Mouse (Mus musculus): ENCODE data around the gene Lsamp. TPM values are rescaled to one million over a fixed set of nuclear protein-coding genes. Genes with fewer than 3 reads are reported as not detected.

Gene Lsamp
- polyA plus RNA-seq, 1 experiment from 2014 or later, result 29.4 TPM

- no peaks in the 10 kb centered on the region for H3K36me3 ChIP-seq
- no peaks in the 10 kb centered on the region for H3K27me3 ChIP-seq (replicated peaks)
- H3K9ac ChIP-seq, result no peak overlapping the region
- ATAC-seq (ENCODE audit: low FRiP score, low read depth), result peak; percentile 50; the same call in 1 of the 2 replicates
- WGBS, result 60% methylated on average over 4 of the region's 4 CpGs
- H3K27ac ChIP-seq, result no peak overlapping the region
- H3K4me3 ChIP-seq, result no peak overlapping the region
- no peak overlapping the region for H3K4me2 ChIP-seq (replicated peaks)
- H3K4me1 ChIP-seq, result no peaks in the 10 kb centered on the region
- no peaks in the 10 kb centered on the region for H3K9me3 ChIP-seq
Measured at GRCm38 (mm10) chr16:40294296-40294882, 310.2 kb downstream of the Lsamp start.

- ATAC-seq (ENCODE audit: low FRiP score, low read depth), result no peak
- Histone ChIP-seq H3K4me3 (no peak overlapping the region), H3K27me3 (replicated peaks) (no peaks in the 10 kb centered on the region), H3K4me2 (replicated peaks) (no peak overlapping the region), H3K9ac (no peak overlapping the region), H3K36me3 (no peaks in the 10 kb centered on the region), H3K9me3 (no peaks in the 10 kb centered on the region), H3K4me1 (no peaks in the 10 kb centered on the region), H3K27ac (no peak overlapping the region)
- WGBS, result 86% methylated on average over 7 of the region's 7 CpGs
Measured at GRCm38 (mm10) chr16:40295240-40295639, 311.1 kb downstream of the Lsamp start.

GRCm38 (mm10) chr16:40307666-40308065 is 323.5 kb downstream of the Lsamp start:
- Histone ChIP-seq H3K4me3 (no peak overlapping the region), H3K27me3 (replicated peaks) (no peaks in the 10 kb centered on the region), H3K27ac (no peak overlapping the region), H3K4me2 (replicated peaks) (no peak overlapping the region), H3K36me3 (no peaks in the 10 kb centered on the region), H3K9me3 (no peaks in the 10 kb centered on the region), H3K4me1 (no peaks in the 10 kb centered on the region), H3K9ac (no peak overlapping the region)
- no peak for ATAC-seq (ENCODE audit: low FRiP score, low read depth)
- WGBS, result 69% methylated on average over 2 of the region's 2 CpGs

- Histone ChIP-seq H3K27ac (no peak overlapping the region), H3K9ac (no peak overlapping the region), H3K4me2 (replicated peaks) (no peak overlapping the region), H3K27me3 (replicated peaks) (no peaks in the 10 kb centered on the region), H3K4me3 (no peak overlapping the region), H3K4me1 (no peaks in the 10 kb centered on the region), H3K36me3 (no peaks in the 10 kb centered on the region), H3K9me3 (no peaks in the 10 kb centered on the region)
- ATAC-seq (ENCODE audit: low FRiP score, low read depth), result no peak
- WGBS, result 86% methylated on average over 2 of the region's 2 CpGs
Measured at GRCm38 (mm10) chr16:40316199-40316598, 332.0 kb downstream of the Lsamp start.

GRCm38 (mm10) chr16:40324811-40325210 is 340.6 kb downstream of the Lsamp start:
- ATAC-seq (ENCODE audit: low FRiP score, low read depth), result no peak
- 85% methylated on average over 3 of the region's 3 CpGs for WGBS
- H3K27ac ChIP-seq, result no peak overlapping the region
- no peaks in the 10 kb centered on the region for H3K27me3 ChIP-seq (replicated peaks)
- H3K4me3 ChIP-seq, result no peak overlapping the region
- no peaks in the 10 kb centered on the region for H3K9me3 ChIP-seq
- H3K4me1 ChIP-seq, result no peaks in the 10 kb centered on the region
- H3K4me2 ChIP-seq (replicated peaks), result no peak overlapping the region
- H3K9ac ChIP-seq, result no peak overlapping the region
- H3K36me3 ChIP-seq, result no peaks in the 10 kb centered on the region

- H3K4me2 ChIP-seq (replicated peaks), result no peak overlapping the region
- no peaks in the 10 kb centered on the region for H3K4me1 ChIP-seq
- H3K27me3 ChIP-seq (replicated peaks), result no peaks in the 10 kb centered on the region
- WGBS, result 75% methylated on average over 7 of the region's 7 CpGs
- H3K27ac ChIP-seq, result no peak overlapping the region
- no peaks in the 10 kb centered on the region for H3K36me3 ChIP-seq
- ATAC-seq (ENCODE audit: low FRiP score, low read depth), result no peak
- H3K9me3 ChIP-seq, result no peaks in the 10 kb centered on the region
- no peak overlapping the region for H3K4me3 ChIP-seq
- no peak overlapping the region for H3K9ac ChIP-seq
Measured at GRCm38 (mm10) chr16:40328249-40328820, 344.2 kb downstream of the Lsamp start.

GRCm38 (mm10) chr16:40369677-40370076 is 385.5 kb downstream of the Lsamp start:
- Histone ChIP-seq H3K9ac (no peak overlapping the region), H3K27me3 (replicated peaks) (no peaks in the 10 kb centered on the region), H3K27ac (no peak overlapping the region), H3K4me1 (no peaks in the 10 kb centered on the region), H3K4me2 (replicated peaks) (no peak overlapping the region), H3K36me3 (no peaks in the 10 kb centered on the region), H3K4me3 (no peak overlapping the region), H3K9me3 (no peaks in the 10 kb centered on the region)
- 93% methylated on average over 5 of the region's 5 CpGs for WGBS
- no peak for ATAC-seq (ENCODE audit: low FRiP score, low read depth)

- ATAC-seq (ENCODE audit: low FRiP score, low read depth), result no peak
- H3K9me3 ChIP-seq, result no peaks in the 10 kb centered on the region
- no peak overlapping the region for H3K9ac ChIP-seq
- no peak overlapping the region for H3K4me3 ChIP-seq
- H3K4me2 ChIP-seq (replicated peaks), result no peak overlapping the region
- no peak overlapping the region for H3K27ac ChIP-seq
- no peaks in the 10 kb centered on the region for H3K4me1 ChIP-seq
- no peaks in the 10 kb centered on the region for H3K27me3 ChIP-seq (replicated peaks)
- 93% methylated on average over 1 of the region's 1 CpGs for WGBS
- H3K36me3 ChIP-seq, result no peaks in the 10 kb centered on the region
Measured at GRCm38 (mm10) chr16:40371291-40371690, 387.1 kb downstream of the Lsamp start.

- no peak for ATAC-seq (ENCODE audit: low FRiP score, low read depth)
- Histone ChIP-seq H3K9ac (no peak overlapping the region), H3K27ac (no peak overlapping the region), H3K4me3 (no peak overlapping the region), H3K4me1 (no peaks in the 10 kb centered on the region), H3K9me3 (no peaks in the 10 kb centered on the region), H3K4me2 (replicated peaks) (no peak overlapping the region), H3K27me3 (replicated peaks) (no peaks in the 10 kb centered on the region), H3K36me3 (no peaks in the 10 kb centered on the region)
- 93% methylated on average over 4 of the region's 4 CpGs for WGBS
Measured at GRCm38 (mm10) chr16:40375314-40375713, 391.2 kb downstream of the Lsamp start.

GRCm38 (mm10) chr16:40377129-40377799 is 393.1 kb downstream of the Lsamp start:
- Histone ChIP-seq H3K9ac (no peak overlapping the region), H3K4me1 (no peaks in the 10 kb centered on the region), H3K27me3 (replicated peaks) (no peaks in the 10 kb centered on the region), H3K9me3 (no peaks in the 10 kb centered on the region), H3K36me3 (no peaks in the 10 kb centered on the region), H3K4me2 (replicated peaks) (no peak overlapping the region), H3K27ac (no peak overlapping the region), H3K4me3 (no peak overlapping the region)
- ATAC-seq (ENCODE audit: low FRiP score, low read depth), result no peak
- 52% methylated on average over 6 of the region's 6 CpGs for WGBS

- H3K4me1 ChIP-seq, result no peaks in the 10 kb centered on the region
- H3K4me2 ChIP-seq (replicated peaks), result no peak overlapping the region
- H3K9ac ChIP-seq, result no peak overlapping the region
- H3K27me3 ChIP-seq (replicated peaks), result no peaks in the 10 kb centered on the region
- no peaks in the 10 kb centered on the region for H3K36me3 ChIP-seq
- ATAC-seq (ENCODE audit: low FRiP score, low read depth), result peak; percentile 63
- H3K4me3 ChIP-seq, result no peak overlapping the region
- WGBS, result 33% methylated on average over 4 of the region's 4 CpGs
- H3K9me3 ChIP-seq, result no peaks in the 10 kb centered on the region
- H3K27ac ChIP-seq, result no peak overlapping the region
Measured at GRCm38 (mm10) chr16:40392106-40392505, 407.9 kb downstream of the Lsamp start.

- WGBS, result 90% methylated on average over 2 of the region's 2 CpGs
- Histone ChIP-seq H3K27ac (no peak overlapping the region), H3K4me3 (no peak overlapping the region), H3K36me3 (no peaks in the 10 kb centered on the region), H3K9me3 (no peaks in the 10 kb centered on the region), H3K4me2 (replicated peaks) (no peak overlapping the region), H3K9ac (no peak overlapping the region), H3K27me3 (replicated peaks) (no peaks in the 10 kb centered on the region), H3K4me1 (no peaks in the 10 kb centered on the region)
- no peak for ATAC-seq (ENCODE audit: low FRiP score, low read depth)
Measured at GRCm38 (mm10) chr16:40399531-40399930, 415.4 kb downstream of the Lsamp start.

- Histone ChIP-seq H3K4me2 (replicated peaks) (no peak overlapping the region), H3K4me1 (no peaks in the 10 kb centered on the region), H3K36me3 (no peaks in the 10 kb centered on the region), H3K27me3 (replicated peaks) (no peaks in the 10 kb centered on the region), H3K9me3 (no peaks in the 10 kb centered on the region), H3K27ac (no peak overlapping the region), H3K4me3 (no peak overlapping the region), H3K9ac (no peak overlapping the region)
- 85% methylated on average over 3 of the region's 3 CpGs for WGBS
- no peak for ATAC-seq (ENCODE audit: low FRiP score, low read depth)
Measured at GRCm38 (mm10) chr16:40434280-40434679, 450.1 kb downstream of the Lsamp start.
